Mouse (Mus musculus): ENCODE data around the gene Nexn. TPM values are rescaled to one million over a fixed set of nuclear protein-coding genes. Genes with fewer than 3 reads are reported as not detected.

The Nexn gene
- polyA plus RNA-seq, 1 experiment from 2014 or later, result 37.9 TPM

- Histone ChIP-seq H3K9ac (ENCODE audit: low read length) (peak overlapping the region; percentile 100), H3K4me3 (ENCODE audit: low read depth, low read length) (peak overlapping the region; percentile 95), H3K36me3 (ENCODE audit: control insufficient read depth, insufficient read depth, low read length) (no peaks in the 10 kb centered on the region), H3K27me3 (ENCODE audit: control insufficient read depth, insufficient read depth, low read length) (no peaks in the 10 kb centered on the region), H3K4me1 (replicated peaks; ENCODE audit: control insufficient read depth, insufficient read depth) (no peaks in the 10 kb centered on the region; the same call in 1 of the 2 replicates), H3K4me2 (replicated peaks; ENCODE audit: low read depth) (peak overlapping the region; percentile 63), H3K27ac (replicated peaks) (peak overlapping the region; percentile 100), H3K9me3 (ENCODE audit: control insufficient read depth, low read length) (no peaks in the 10 kb centered on the region)
- peak; percentile 80 for DNase-seq (ENCODE audit: low spot score)
- TF ChIP-seq EP300 (optimal IDR thresholded peaks at IDR 0.05), result no peak
- under 1% methylated on average over 62 of the region's 68 CpGs for WGBS
- peak; percentile 64 for ATAC-seq (ENCODE audit: low FRiP score, low TSS enrichment)
Measured at GRCm38 (mm10) chr3:152210728-152211391, 55.3 kb downstream of the Nexn start.

GRCm38 (mm10) chr3:152209967-152210634 lies 56.0 kb downstream of the Nexn start, which contains the start of the genes Dnajb4 and Fubp1:
Gene Dnajb4 (minus strand): TSS chr3:152210302.
Gene Fubp1 (plus strand): TSS chr3:152210422.
- peak within 1 kb of the TSS; percentile 95 for H3K4me3 ChIP-seq (ENCODE audit: low read depth, low read length)
- ATAC-seq (ENCODE audit: low FRiP score, low TSS enrichment), result peak; percentile 98
- H3K9me3 ChIP-seq (ENCODE audit: control insufficient read depth, low read length), result no peaks in the 10 kb centered on the region
- H3K4me1 ChIP-seq (replicated peaks; ENCODE audit: control insufficient read depth, insufficient read depth), result no peaks in the 10 kb centered on the region; the same call in 1 of the 2 replicates
- H3K4me2 ChIP-seq (replicated peaks; ENCODE audit: low read depth), result peak within 1 kb of the TSS; percentile 63
- under 1% methylated on average over 78 of the region's 85 CpGs for whole genome bisulfite sequencing
- TF ChIP-seq CTCF (IDR thresholded peaks at IDR 0.05; ENCODE audit: low read depth), result peak; percentile 24; the same call in 1 of the 2 replicates
- peak; percentile 100 for TF ChIP-seq EP300 (optimal IDR thresholded peaks at IDR 0.05)
- H3K27me3 ChIP-seq (ENCODE audit: control insufficient read depth, insufficient read depth, low read length), result no peaks in the 10 kb centered on the region
- H3K27ac ChIP-seq (replicated peaks), result peak within 1 kb of the TSS; percentile 100
- peak; percentile 100 for DNase-seq (ENCODE audit: low spot score)
- peak within 1 kb of the TSS; percentile 100 for H3K9ac ChIP-seq (ENCODE audit: low read length)
- no peaks in the 10 kb centered on the region for H3K36me3 ChIP-seq (ENCODE audit: control insufficient read depth, insufficient read depth, low read length)

- peak overlapping the region; percentile 100 for H3K9ac ChIP-seq (ENCODE audit: low read length)
- TF ChIP-seq CTCF (IDR thresholded peaks at IDR 0.05; ENCODE audit: low read depth), result no peak
- TF ChIP-seq EP300 (optimal IDR thresholded peaks at IDR 0.05), result no peak
- DNase-seq (ENCODE audit: low spot score), result peak; percentile 61
Measured at GRCm38 (mm10) chr3:152209177-152209966, 56.8 kb downstream of the Nexn start.

GRCm38 (mm10) chr3:152208096-152208885 lies 57.9 kb downstream of the Nexn start:
- no peak for TF ChIP-seq CTCF (IDR thresholded peaks at IDR 0.05; ENCODE audit: low read depth)
- H3K4me3 ChIP-seq (ENCODE audit: low read depth, low read length), result no peak overlapping the region
- H3K36me3 ChIP-seq (ENCODE audit: control insufficient read depth, insufficient read depth, low read length), result no peaks in the 10 kb centered on the region

More at GRCm38 (mm10) chr3:152209177-152209966, 56.8 kb downstream of the Nexn start:
- Histone ChIP-seq H3K4me1 (replicated peaks; ENCODE audit: control insufficient read depth, insufficient read depth) (no peaks in the 10 kb centered on the region; the same call in 1 of the 2 replicates), H3K27me3 (ENCODE audit: control insufficient read depth, insufficient read depth, low read length) (no peaks in the 10 kb centered on the region), H3K4me2 (replicated peaks; ENCODE audit: low read depth) (peak overlapping the region; percentile 63), H3K4me3 (ENCODE audit: low read depth, low read length) (peak overlapping the region; percentile 95), H3K27ac (replicated peaks) (peak overlapping the region; percentile 100), H3K36me3 (ENCODE audit: control insufficient read depth, insufficient read depth, low read length) (no peaks in the 10 kb centered on the region), H3K9me3 (ENCODE audit: control insufficient read depth, low read length) (no peaks in the 10 kb centered on the region)
- ATAC-seq (ENCODE audit: low FRiP score, low TSS enrichment), result peak; percentile 46
- WGBS, result 2% methylated on average over 25 of the region's 25 CpGs

GRCm38 (mm10) chr3:152207156-152207555 lies 59.0 kb downstream of the Nexn start:
- Histone ChIP-seq H3K27me3 (ENCODE audit: control insufficient read depth, insufficient read depth, low read length) (no peaks in the 10 kb centered on the region), H3K36me3 (ENCODE audit: control insufficient read depth, insufficient read depth, low read length) (no peaks in the 10 kb centered on the region), H3K27ac (replicated peaks) (no peak overlapping the region), H3K9me3 (ENCODE audit: control insufficient read depth, low read length) (no peaks in the 10 kb centered on the region), H3K4me2 (replicated peaks; ENCODE audit: low read depth) (no peak overlapping the region), H3K9ac (ENCODE audit: low read length) (no peak overlapping the region), H3K4me1 (replicated peaks; ENCODE audit: control insufficient read depth, insufficient read depth) (no peaks in the 10 kb centered on the region), H3K4me3 (ENCODE audit: low read depth, low read length) (no peak overlapping the region)
- DNase-seq (ENCODE audit: low spot score) (no peak), ATAC-seq (ENCODE audit: low FRiP score, low TSS enrichment) (no peak)
- 97% methylated on average over 4 of the region's 4 CpGs for WGBS
- TF ChIP-seq EP300 (optimal IDR thresholded peaks at IDR 0.05) (no peak), CTCF (IDR thresholded peaks at IDR 0.05; ENCODE audit: low read depth) (no peak)

More at GRCm38 (mm10) chr3:152208096-152208885, 57.9 kb downstream of the Nexn start:
- Histone ChIP-seq H3K4me1 (replicated peaks; ENCODE audit: control insufficient read depth, insufficient read depth) (no peaks in the 10 kb centered on the region; the same call in 1 of the 2 replicates), H3K9ac (ENCODE audit: low read length) (no peak overlapping the region), H3K27me3 (ENCODE audit: control insufficient read depth, insufficient read depth, low read length) (no peaks in the 10 kb centered on the region), H3K9me3 (ENCODE audit: control insufficient read depth, low read length) (no peaks in the 10 kb centered on the region), H3K27ac (replicated peaks) (no peak overlapping the region), H3K4me2 (replicated peaks; ENCODE audit: low read depth) (no peak overlapping the region)
- DNase-seq (ENCODE audit: low spot score), result no peak
- no peak for ATAC-seq (ENCODE audit: low FRiP score, low TSS enrichment)
- WGBS, result 86% methylated on average over 7 of the region's 7 CpGs

Measured in stomach, postnatal 0 days (tissue).